Mouse (Mus musculus): Measurements from ENCODE around the gene Sorcs3. TPM values are rescaled to one million over a fixed set of nuclear protein-coding genes. Genes with fewer than 3 reads are reported as not detected.

Gene Sorcs3
- total RNA-seq, 2 experiments from 2014 or later: not detected

- DNase-seq (ENCODE audit: low spot score in 2 of 2): no peak
These were observed 166.0 kb downstream of the Sorcs3 start for GRCm38 (mm10) chr19:48371787-48372186.

DNA sequence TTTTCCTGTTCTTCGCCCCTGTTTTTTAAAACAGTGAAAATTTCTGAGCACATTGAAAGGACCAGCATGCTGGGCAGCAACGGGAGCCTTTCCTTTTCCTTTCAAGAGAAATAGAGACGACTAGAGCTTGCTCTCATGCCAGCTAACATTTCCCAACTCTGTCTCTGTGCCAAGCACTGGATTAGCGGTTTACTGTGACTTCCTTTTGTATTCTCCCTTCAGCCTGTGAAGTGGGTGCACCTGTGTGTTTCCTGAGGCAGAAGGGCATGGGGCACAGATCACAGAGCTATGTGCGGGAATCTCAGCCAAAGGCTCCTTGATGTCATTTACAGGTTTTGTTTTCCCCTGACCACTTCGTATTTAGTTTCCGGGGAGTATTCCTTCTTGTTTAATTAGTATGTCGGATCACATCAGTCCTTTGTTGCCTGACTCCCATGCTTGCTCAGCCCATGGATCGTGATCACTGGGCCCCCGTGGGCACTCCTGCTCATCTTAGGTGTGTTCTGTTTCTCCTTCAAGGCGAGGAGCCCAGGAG is 172.2 kb downstream of the Sorcs3 start:
- DNase-seq (ENCODE audit: low spot score in 2 of 2): no peak

GRCm38 (mm10) chr19:48391551-48391950 is 185.7 kb downstream of the Sorcs3 start:
- DNase-seq (ENCODE audit: low spot score in 2 of 2): no peak

- DNase-seq (ENCODE audit: low spot score in 2 of 2): no peak
These were observed 199.1 kb downstream of the Sorcs3 start for GRCm38 (mm10) chr19:48404774-48405495.

- no peak for DNase-seq (ENCODE audit: low spot score in 2 of 2)
These were observed 202.4 kb downstream of the Sorcs3 start for GRCm38 (mm10) chr19:48408221-48408620.

DNA sequence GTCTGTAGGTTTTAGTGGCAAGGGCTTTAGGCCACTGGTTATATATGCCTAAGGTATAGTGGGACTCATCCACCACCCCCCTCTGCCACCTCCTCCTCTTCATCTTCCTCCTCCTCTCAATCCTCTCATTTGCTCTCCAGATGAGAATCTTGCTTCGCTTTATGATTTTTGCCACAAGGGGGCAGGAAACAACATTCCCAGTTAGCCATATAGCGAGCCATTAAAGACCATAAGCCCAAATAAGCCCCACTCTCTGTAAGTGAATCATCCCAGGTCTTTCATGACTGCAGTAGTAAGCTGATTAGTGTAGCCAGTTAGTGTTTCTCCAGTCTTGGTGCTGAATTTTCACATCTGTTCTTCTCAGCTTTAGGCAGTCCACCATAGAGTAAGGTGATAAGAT is 205.5 kb downstream of the Sorcs3 start:
- DNase-seq (ENCODE audit: low spot score in 2 of 2): no peak

DNA sequence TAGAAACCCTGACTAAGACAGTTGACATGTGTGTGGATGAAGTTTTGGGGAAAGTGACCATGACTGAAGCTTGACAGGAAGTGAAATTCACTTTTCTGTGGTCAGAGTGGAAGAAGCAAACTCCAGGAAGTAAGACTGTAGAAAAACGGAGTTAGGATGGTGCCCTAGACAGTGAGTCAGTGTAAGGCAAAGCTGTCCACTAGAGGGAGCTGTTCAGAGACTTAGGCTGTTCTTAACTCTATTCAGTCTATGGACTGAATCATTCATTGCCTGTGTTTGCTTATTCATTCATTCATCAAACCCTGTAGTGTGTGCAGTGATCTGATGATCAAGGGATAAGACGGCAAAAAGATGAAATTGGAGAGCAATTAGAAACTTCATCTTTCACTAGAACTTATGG is 208.0 kb downstream of the Sorcs3 start:
- DNase-seq (ENCODE audit: low spot score in 2 of 2): no peak

DNA sequence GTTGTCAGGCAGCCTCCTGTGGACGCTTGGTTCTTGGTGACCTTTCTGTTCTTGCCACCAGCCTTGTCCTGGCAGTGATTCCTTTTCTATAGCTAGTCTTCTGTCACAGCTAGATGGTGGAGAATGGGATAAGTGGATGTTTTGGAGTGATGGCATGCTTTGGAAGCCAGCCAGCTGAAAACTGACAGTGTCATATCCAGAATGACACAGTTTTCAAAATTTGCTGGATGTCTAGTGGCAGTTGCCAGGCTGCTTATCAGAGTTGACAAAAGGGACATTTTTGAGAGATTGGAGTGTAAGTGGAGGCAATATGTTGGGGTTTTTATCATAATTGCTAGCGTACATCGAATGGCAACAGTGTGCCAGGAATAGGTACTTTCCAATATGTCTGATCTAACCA is 212.5 kb downstream of the Sorcs3 start:
- no peak for DNase-seq (ENCODE audit: low spot score in 2 of 2)

GRCm38 (mm10) chr19:48429263-48429662 is 223.4 kb downstream of the Sorcs3 start:
- no peak for DNase-seq (ENCODE audit: low spot score in 2 of 2)

GRCm38 (mm10) chr19:48429755-48430154 is 223.9 kb downstream of the Sorcs3 start:
- no peak for DNase-seq (ENCODE audit: low spot score in 2 of 2)

GRCm38 (mm10) chr19:48430328-48430727 is 224.5 kb downstream of the Sorcs3 start:
- DNase-seq (ENCODE audit: low spot score in 2 of 2): no peak

DNA sequence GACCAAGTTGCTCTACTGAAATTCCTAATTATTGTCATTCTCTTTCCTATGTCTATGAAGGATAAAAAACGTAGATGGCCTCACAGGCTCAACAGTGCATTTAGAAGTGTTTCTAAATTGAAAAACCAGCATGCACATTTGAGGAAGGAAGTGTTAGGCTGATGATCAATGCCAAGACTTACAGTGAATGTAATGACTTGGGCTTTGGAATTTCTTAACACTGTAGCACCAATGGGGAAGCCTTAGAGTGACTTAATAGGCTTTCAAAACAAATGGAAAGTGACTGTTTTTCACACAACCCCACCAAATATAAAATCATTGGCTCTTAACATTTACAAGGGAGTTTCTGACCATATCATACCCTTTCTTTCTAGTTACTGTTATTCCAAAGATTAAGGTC is 232.6 kb downstream of the Sorcs3 start:
- DNase-seq (ENCODE audit: low spot score in 2 of 2): no peak

DNA sequence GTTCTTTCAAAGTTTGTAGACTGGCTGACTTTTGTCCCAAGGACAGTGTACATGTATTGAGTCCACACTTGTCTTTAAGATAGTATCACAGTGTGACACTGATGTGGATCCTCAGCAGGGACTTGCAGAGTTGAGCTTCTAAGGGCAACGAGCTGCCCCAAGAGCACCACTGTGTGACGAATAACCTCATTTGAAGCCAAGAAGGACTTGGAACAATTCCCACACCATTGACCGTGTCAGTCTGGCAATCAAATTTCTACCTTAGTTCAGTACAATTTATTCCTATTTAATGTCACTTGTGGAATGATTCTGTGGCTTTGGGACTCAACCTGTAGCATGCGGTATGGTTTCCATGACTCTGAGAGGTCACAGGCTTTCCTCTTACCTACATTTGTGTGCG is 255.3 kb downstream of the Sorcs3 start:
- DNase-seq (ENCODE audit: low spot score in 2 of 2): no peak

DNA sequence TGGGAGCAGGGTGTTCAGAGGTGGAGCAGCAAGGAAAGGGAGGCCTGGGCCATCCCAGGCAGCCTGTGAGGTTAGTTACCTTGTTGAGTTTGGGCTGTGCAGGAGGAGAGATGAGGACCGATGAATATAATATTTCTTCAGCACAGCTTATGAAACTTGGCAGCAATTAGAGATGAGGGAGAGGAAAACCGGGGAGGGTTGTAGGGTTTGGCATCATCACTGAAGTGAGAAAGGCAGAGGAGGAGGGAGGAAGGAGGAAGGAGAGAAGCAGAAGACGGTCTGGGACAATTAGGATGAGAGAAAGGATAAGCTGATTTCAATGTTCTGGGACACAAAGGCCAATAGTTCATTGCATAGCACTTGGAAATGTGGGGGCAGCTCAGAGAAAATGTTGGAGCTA is 256.6 kb downstream of the Sorcs3 start:
- no peak for DNase-seq (ENCODE audit: low spot score in 2 of 2)

- DNase-seq (ENCODE audit: low spot score in 2 of 2): no peak
These were observed 257.7 kb downstream of the Sorcs3 start for GRCm38 (mm10) chr19:48463494-48463893.

- no peak for DNase-seq (ENCODE audit: low spot score in 2 of 2)
These were observed 261.6 kb downstream of the Sorcs3 start for GRCm38 (mm10) chr19:48467471-48467870.

DNA sequence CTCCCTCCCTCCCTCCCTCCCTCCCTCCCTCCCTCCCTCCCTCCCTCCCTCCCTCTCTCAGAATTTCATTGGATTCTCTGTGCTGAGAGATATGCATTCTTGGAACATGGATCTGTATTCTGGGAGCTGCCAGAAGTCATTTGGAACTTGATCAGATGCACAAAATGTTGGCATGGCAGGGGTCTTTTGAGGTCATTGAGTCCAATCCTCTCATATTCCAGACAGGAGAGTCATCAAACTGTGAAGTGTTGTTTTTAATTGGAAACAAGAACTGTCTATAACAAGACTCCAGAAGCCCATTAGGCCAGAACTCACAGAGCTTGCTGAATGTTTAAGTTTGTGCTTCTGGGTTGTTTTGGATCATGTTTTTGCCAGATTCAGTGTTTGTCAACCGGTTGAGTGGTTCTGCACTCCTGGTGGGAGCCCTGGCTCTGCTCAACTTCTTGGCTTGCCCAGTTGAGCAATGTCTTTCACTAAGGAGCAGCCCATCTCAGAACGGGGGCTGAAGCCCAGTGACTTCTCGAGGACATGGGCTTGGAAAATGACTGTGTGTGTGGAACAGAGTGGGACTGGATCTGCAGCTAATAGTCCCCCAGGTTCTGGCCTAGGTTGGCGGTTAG is 264.1 kb downstream of the Sorcs3 start:
- no peak for DNase-seq (ENCODE audit: low spot score in 2 of 2)

- DNase-seq (ENCODE audit: low spot score in 2 of 2): no peak
These were observed 266.1 kb downstream of the Sorcs3 start for GRCm38 (mm10) chr19:48471927-48472326.

DNA sequence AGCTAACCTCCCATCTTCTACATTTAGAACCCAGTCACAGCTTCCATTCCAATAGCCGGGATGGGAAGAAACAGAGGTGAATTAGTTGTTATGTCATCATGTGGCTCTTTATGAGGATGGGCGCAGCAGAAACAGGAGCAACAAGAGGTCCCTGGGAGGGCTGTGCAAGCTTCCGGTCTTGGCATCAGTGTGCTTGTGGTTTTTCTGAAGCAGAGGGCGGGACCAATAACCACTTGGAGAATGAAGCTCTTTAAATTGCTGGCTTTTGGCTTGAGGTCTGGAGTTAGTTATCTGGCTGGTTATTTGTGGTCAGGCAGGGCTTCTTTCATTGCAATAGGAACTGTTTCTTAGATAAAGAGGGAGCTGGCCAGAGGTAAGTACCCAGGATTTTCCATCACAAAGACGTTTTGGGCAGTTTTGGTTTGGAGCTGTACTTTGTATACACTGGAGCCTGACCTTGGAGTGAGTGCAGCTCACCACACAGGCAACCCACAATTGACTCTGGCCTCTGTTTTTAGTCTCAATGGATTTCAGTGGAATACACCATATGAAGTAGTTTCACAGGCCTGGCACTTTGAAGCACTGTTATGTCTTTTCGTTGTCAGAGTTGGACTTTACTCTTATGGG is 270.1 kb downstream of the Sorcs3 start:
- no peak for DNase-seq (ENCODE audit: low spot score in 2 of 2)

GRCm38 (mm10) chr19:48478864-48479263 is 273.0 kb downstream of the Sorcs3 start:
- DNase-seq (ENCODE audit: low spot score in 2 of 2): no peak

DNA sequence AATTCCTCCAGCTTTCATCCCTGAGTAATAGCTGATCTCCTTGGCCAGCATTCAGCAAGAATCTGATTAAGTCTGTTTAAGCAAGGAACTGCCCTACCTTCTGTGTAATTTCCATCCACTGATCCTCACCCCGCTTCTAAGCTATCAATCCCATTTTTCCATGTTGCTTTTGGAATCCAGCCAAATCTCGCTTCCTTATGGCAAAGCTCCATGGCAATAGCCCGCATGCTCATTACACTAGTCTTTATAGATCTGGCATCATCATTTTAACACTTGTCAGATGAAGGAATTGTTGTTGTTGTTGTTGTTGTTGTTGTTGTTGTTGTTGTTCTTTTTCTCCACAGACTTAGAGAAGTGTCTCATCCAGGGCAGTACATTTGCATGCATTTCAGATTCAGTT is 277.1 kb downstream of the Sorcs3 start:
- DNase-seq (ENCODE audit: low spot score in 2 of 2): no peak

DNA sequence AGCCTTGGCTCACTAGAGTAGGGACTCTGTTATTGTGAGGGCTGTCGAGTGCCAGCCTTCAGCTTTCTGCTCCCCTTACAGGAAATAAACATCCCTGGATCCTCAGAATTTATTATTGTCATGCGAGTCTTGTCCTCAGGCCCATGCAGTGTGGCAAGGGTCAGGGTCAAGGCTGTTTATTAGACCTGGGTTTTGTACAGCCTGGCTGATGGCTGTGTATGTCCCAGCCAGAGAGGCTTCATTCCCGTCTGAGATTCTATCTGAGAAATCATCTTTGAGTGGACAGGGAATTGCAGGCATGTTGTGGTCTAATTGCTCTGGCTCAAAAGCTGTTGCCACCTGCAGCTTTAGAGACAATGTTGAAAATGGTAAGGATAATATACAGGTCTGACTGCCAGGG is 285.3 kb downstream of the Sorcs3 start:
- no peak for DNase-seq (ENCODE audit: low spot score in 2 of 2)

Data from adrenal gland, adult 18-20 months (tissue).